Mouse (Mus musculus) fibroblast of lung, adult 2 months (primary cell): ENCODE data around the gene Gm5168.
"Not testable (repeated sequence)": the region's sequence is repeated elsewhere in the genome, so short reads cannot be mapped to it uniquely, and the experiment has no call there.

Experiments
- DNase-seq: peaks from one replicate; pipeline ENCODE4 v3.0.0-alpha.2; 2011; ENCODE audit warnings: low read depth

Gene Gm5168

GRCm38 (mm10) chrX:26050941-26051340 lies at the start of gene Gm5168:
Gene Gm5168, minus strand, starts transcription at chrX:26051041.
- not testable (repeated sequence) for DNase-seq
